Mouse (Mus musculus): ENCODE results near the gene Adarb2. TPM values are rescaled to one million over a fixed set of nuclear protein-coding genes. Genes with fewer than 3 reads are reported as not detected.

Adarb2 gene
- polyA plus RNA-seq, 2 experiments = 0.02 to 0.10 TPM

GRCm38 (mm10) chr13:8680470-8681129, 477.9 kb downstream of the Adarb2 start:
- no peaks in the 10 kb centered on the region for H3K36me3 ChIP-seq (replicated peaks; ENCODE audit: control insufficient read depth, insufficient read depth, low read depth)
- H3K27me3 ChIP-seq (ENCODE audit: control insufficient read depth, insufficient read depth, low read length) = no peaks in the 10 kb centered on the region
- ATAC-seq (ENCODE audit: insufficient read depth) (no peak), DNase-seq (ENCODE audit: low read depth in 3 of 3, low spot score in 3 of 3) (no peak)
- H3K4me1 ChIP-seq (replicated peaks; ENCODE audit: control insufficient read depth in 2 of 2, insufficient read depth in 2 of 2, low read length in 1 of 2) = no peaks in the 10 kb centered on the region
- no peaks in the 10 kb centered on the region for H3K9me3 ChIP-seq (ENCODE audit: control insufficient read depth, low read length)
- 66% methylated on average over 9 of the region's 9 CpGs for WGBS (ENCODE audit: insufficient replicate concordance)
- TF ChIP-seq EP300 (IDR thresholded peaks at IDR 0.05; ENCODE audit: low read depth) (no peak), CTCF (IDR thresholded peaks at IDR 0.05; ENCODE audit: low read depth) (no peak)
- no peak overlapping the region for H3K27ac ChIP-seq
- H3K4me2 ChIP-seq (ENCODE audit: low read depth) = no peak overlapping the region
- H3K4me3 ChIP-seq (ENCODE audit: insufficient read depth in 1 of 2, low read depth in 2 of 2, low read length in 2 of 2) = no peak overlapping the region
- H3K9ac ChIP-seq (replicated peaks) = no peak overlapping the region

- Histone ChIP-seq H3K9ac (replicated peaks) (no peak overlapping the region), H3K4me1 (replicated peaks; ENCODE audit: control insufficient read depth in 2 of 2, insufficient read depth in 2 of 2, low read length in 1 of 2) (no peaks in the 10 kb centered on the region), H3K27me3 (ENCODE audit: control insufficient read depth, insufficient read depth, low read length) (no peaks in the 10 kb centered on the region), H3K9me3 (ENCODE audit: control insufficient read depth, low read length) (no peaks in the 10 kb centered on the region), H3K4me3 (ENCODE audit: insufficient read depth in 1 of 2, low read depth in 2 of 2, low read length in 2 of 2) (no peak overlapping the region), H3K4me2 (ENCODE audit: low read depth) (no peak overlapping the region), H3K27ac (no peak overlapping the region), H3K36me3 (replicated peaks; ENCODE audit: control insufficient read depth, insufficient read depth, low read depth) (no peaks in the 10 kb centered on the region)
- DNase-seq (ENCODE audit: low read depth in 3 of 3, low spot score in 3 of 3) (no peak), ATAC-seq (ENCODE audit: insufficient read depth) (no peak)
- WGBS (ENCODE audit: insufficient replicate concordance) = 57% methylated on average over 6 of the region's 6 CpGs
- TF ChIP-seq EP300 (IDR thresholded peaks at IDR 0.05; ENCODE audit: low read depth) = no peak
- TF ChIP-seq CTCF (IDR thresholded peaks at IDR 0.05; ENCODE audit: low read depth) = no peak
Measured at GRCm38 (mm10) chr13:8691448-8691847, 488.8 kb downstream of the Adarb2 start.

- Histone ChIP-seq H3K9ac (replicated peaks) (no peak overlapping the region), H3K4me2 (ENCODE audit: low read depth) (no peak overlapping the region), H3K27ac (no peak overlapping the region), H3K36me3 (replicated peaks; ENCODE audit: control insufficient read depth, insufficient read depth, low read depth) (no peaks in the 10 kb centered on the region), H3K4me3 (ENCODE audit: insufficient read depth in 1 of 2, low read depth in 2 of 2, low read length in 2 of 2) (no peak overlapping the region), H3K27me3 (ENCODE audit: control insufficient read depth, insufficient read depth, low read length) (no peaks in the 10 kb centered on the region), H3K9me3 (ENCODE audit: control insufficient read depth, low read length) (no peaks in the 10 kb centered on the region), H3K4me1 (replicated peaks; ENCODE audit: control insufficient read depth in 2 of 2, insufficient read depth in 2 of 2, low read length in 1 of 2) (no peaks in the 10 kb centered on the region)
- WGBS (ENCODE audit: insufficient replicate concordance) = 73% methylated on average over 9 of the region's 9 CpGs
- ATAC-seq (ENCODE audit: insufficient read depth) (no peak), DNase-seq (ENCODE audit: low read depth in 3 of 3, low spot score in 3 of 3) (no peak)
- no peak for TF ChIP-seq EP300 (IDR thresholded peaks at IDR 0.05; ENCODE audit: low read depth)
- TF ChIP-seq CTCF (IDR thresholded peaks at IDR 0.05; ENCODE audit: low read depth) = no peak
Measured at GRCm38 (mm10) chr13:8692787-8693186, 490.1 kb downstream of the Adarb2 start.

GRCm38 (mm10) chr13:8698451-8698850, 495.8 kb downstream of the Adarb2 start:
- Histone ChIP-seq H3K4me3 (ENCODE audit: insufficient read depth in 1 of 2, low read depth in 2 of 2, low read length in 2 of 2) (no peak overlapping the region), H3K27me3 (ENCODE audit: control insufficient read depth, insufficient read depth, low read length) (no peaks in the 10 kb centered on the region), H3K36me3 (replicated peaks; ENCODE audit: control insufficient read depth, insufficient read depth, low read depth) (no peaks in the 10 kb centered on the region), H3K9me3 (ENCODE audit: control insufficient read depth, low read length) (no peaks in the 10 kb centered on the region), H3K9ac (replicated peaks) (no peak overlapping the region), H3K27ac (no peak overlapping the region), H3K4me1 (replicated peaks; ENCODE audit: control insufficient read depth in 2 of 2, insufficient read depth in 2 of 2, low read length in 1 of 2) (no peaks in the 10 kb centered on the region), H3K4me2 (ENCODE audit: low read depth) (no peak overlapping the region)
- TF ChIP-seq CTCF (IDR thresholded peaks at IDR 0.05; ENCODE audit: low read depth) (no peak), EP300 (IDR thresholded peaks at IDR 0.05; ENCODE audit: low read depth) (no peak)
- WGBS (ENCODE audit: insufficient replicate concordance) = 52% methylated on average over 5 of the region's 5 CpGs
- ATAC-seq (ENCODE audit: insufficient read depth) (no peak), DNase-seq (ENCODE audit: low read depth in 3 of 3, low spot score in 3 of 3) (no peak)

GRCm38 (mm10) chr13:8699831-8700230, 497.2 kb downstream of the Adarb2 start:
- H3K36me3 ChIP-seq (replicated peaks; ENCODE audit: control insufficient read depth, insufficient read depth, low read depth) = no peaks in the 10 kb centered on the region
- no peak overlapping the region for H3K9ac ChIP-seq (replicated peaks)
- no peak for ATAC-seq (ENCODE audit: insufficient read depth)
- H3K4me2 ChIP-seq (ENCODE audit: low read depth) = no peak overlapping the region
- no peak overlapping the region for H3K27ac ChIP-seq
- DNase-seq (ENCODE audit: low read depth in 3 of 3, low spot score in 3 of 3) = no peak
- no peaks in the 10 kb centered on the region for H3K27me3 ChIP-seq (ENCODE audit: control insufficient read depth, insufficient read depth, low read length)
- 37% methylated on average over 3 of the region's 3 CpGs for WGBS (ENCODE audit: insufficient replicate concordance)
- TF ChIP-seq CTCF (IDR thresholded peaks at IDR 0.05; ENCODE audit: low read depth) (no peak), EP300 (IDR thresholded peaks at IDR 0.05; ENCODE audit: low read depth) (no peak)
- no peak overlapping the region for H3K4me3 ChIP-seq (ENCODE audit: insufficient read depth in 1 of 2, low read depth in 2 of 2, low read length in 2 of 2)
- no peaks in the 10 kb centered on the region for H3K9me3 ChIP-seq (ENCODE audit: control insufficient read depth, low read length)
- no peaks in the 10 kb centered on the region for H3K4me1 ChIP-seq (replicated peaks; ENCODE audit: control insufficient read depth in 2 of 2, insufficient read depth in 2 of 2, low read length in 1 of 2)
